Mouse (Mus musculus): ENCODE data around the gene Crtc3.

Gene Crtc3

GRCm38 (mm10) chr7:80554180-80555021, 134.3 kb downstream of the Crtc3 start:
- DNase-seq (ENCODE audit: low spot score): no peak

- DNase-seq (ENCODE audit: low spot score): no peak
Measured at GRCm38 (mm10) chr7:80548513-80549260, 140.0 kb downstream of the Crtc3 start.

- DNase-seq (ENCODE audit: low spot score): no peak
Measured at GRCm38 (mm10) chr7:80542139-80542831, 146.4 kb downstream of the Crtc3 start.

GRCm38 (mm10) chr7:80539581-80539980, 149.1 kb downstream of the Crtc3 start:
- DNase-seq (ENCODE audit: low spot score): no peak
